Mouse (Mus musculus): ENCODE measurements around the gene Gm8764. TPM values are rescaled to one million over a fixed set of nuclear protein-coding genes. Genes with fewer than 3 reads are reported as not detected.

Gene Gm8764
- polyA plus RNA-seq, 1 experiment from 2014 or later, result not detected

GRCm38 (mm10) chr10:104209655-104210054 is 49.8 kb downstream of the Gm8764 start:
- H3K4me3 ChIP-seq (ENCODE audit: low read depth, low read length), result no peak overlapping the region
- no peaks in the 10 kb centered on the region for H3K27me3 ChIP-seq (replicated peaks; ENCODE audit: control insufficient read depth, insufficient read depth, low read length)
- no peaks in the 10 kb centered on the region for H3K9me3 ChIP-seq (ENCODE audit: control insufficient read depth, low read length)
- no peaks in the 10 kb centered on the region for H3K4me1 ChIP-seq (ENCODE audit: control insufficient read depth, insufficient read depth, low read length)
- 75% methylated on average over 1 of the region's 1 CpGs for WGBS
- ATAC-seq (ENCODE audit: low read depth) (no peak), DNase-seq (ENCODE audit: low spot score) (no peak)
- no peak overlapping the region for H3K4me2 ChIP-seq (ENCODE audit: low read depth, low read length)
- H3K9ac ChIP-seq (ENCODE audit: low read depth, low read length), result no peak overlapping the region
- no peaks in the 10 kb centered on the region for H3K36me3 ChIP-seq (ENCODE audit: control insufficient read depth, insufficient read depth, low read length)
- H3K27ac ChIP-seq (replicated peaks; ENCODE audit: low read depth, low read length), result no peak overlapping the region

- Histone ChIP-seq H3K27me3 (replicated peaks; ENCODE audit: control insufficient read depth, insufficient read depth, low read length) (no peaks in the 10 kb centered on the region), H3K4me1 (ENCODE audit: control insufficient read depth, insufficient read depth, low read length) (no peaks in the 10 kb centered on the region), H3K4me3 (ENCODE audit: low read depth, low read length) (no peak overlapping the region), H3K27ac (replicated peaks; ENCODE audit: low read depth, low read length) (no peak overlapping the region), H3K9ac (ENCODE audit: low read depth, low read length) (no peak overlapping the region), H3K9me3 (ENCODE audit: control insufficient read depth, low read length) (no peaks in the 10 kb centered on the region), H3K4me2 (ENCODE audit: low read depth, low read length) (no peak overlapping the region), H3K36me3 (ENCODE audit: control insufficient read depth, insufficient read depth, low read length) (no peaks in the 10 kb centered on the region)
- DNase-seq (ENCODE audit: low spot score) (no peak), ATAC-seq (ENCODE audit: low read depth) (no peak)
- 73% methylated on average over 3 of the region's 3 CpGs for WGBS
These were observed 50.6 kb downstream of the Gm8764 start for GRCm38 (mm10) chr10:104210268-104210990.

Other genes with a start within 250 kb of the Gm8764 start
- gene Gm21293, start 17.0 kb upstream of the Gm8764 start, polyA plus RNA-seq (2014; fragmentation: Nextera tagmentation; extraction: Ambion mirVana), result not detected in 2 replicates
- gene Gm6763, start 8.5 kb upstream of the Gm8764 start, polyA plus RNA-seq (2014; fragmentation: Nextera tagmentation; extraction: Ambion mirVana), result not detected in 2 replicates
- gene Gm21304, start 8.5 kb downstream of the Gm8764 start, polyA plus RNA-seq (2014; fragmentation: Nextera tagmentation; extraction: Ambion mirVana), result not detected in 2 replicates
- not detected in 2 replicates for gene Gm21312, start 17.0 kb downstream of the Gm8764 start, polyA plus RNA-seq (2014; fragmentation: Nextera tagmentation; extraction: Ambion mirVana)
- gene Gm20765, start 25.5 kb downstream of the Gm8764 start, polyA plus RNA-seq (2014; fragmentation: Nextera tagmentation; extraction: Ambion mirVana), result not detected in 2 replicates
- not detected in 2 replicates for gene Gm4340, start 34.0 kb downstream of the Gm8764 start, polyA plus RNA-seq (2014; fragmentation: Nextera tagmentation; extraction: Ambion mirVana)

All from embryonic facial prominence, embryonic 14.5 days (tissue).